Mouse (Mus musculus) kidney, adult 18-20 months (tissue): ENCODE results near the gene Slc19a1.

Source experiments
- DNase-seq: peaks from one replicate; pipeline ENCODE4 v3.0.0; 2021

Gene Slc19a1

GRCm38 (mm10) chr10:77097006-77097889 lies 65.2 kb downstream of the Slc19a1 start:
- no peak for DNase-seq

GRCm38 (mm10) chr10:77097890-77098200 lies 65.8 kb downstream of the Slc19a1 start:
- no peak for DNase-seq

- DNase-seq, result no peak
These were observed 66.6 kb downstream of the Slc19a1 start for GRCm38 (mm10) chr10:77098619-77099018.

- no peak for DNase-seq
These were observed 67.7 kb downstream of the Slc19a1 start for GRCm38 (mm10) chr10:77099777-77100176.

- no peak for DNase-seq
These were observed 71.6 kb downstream of the Slc19a1 start for GRCm38 (mm10) chr10:77103689-77104088.

- no peak for DNase-seq
These were observed 72.3 kb downstream of the Slc19a1 start for GRCm38 (mm10) chr10:77104327-77104726.

- no peak for DNase-seq
These were observed 76.1 kb downstream of the Slc19a1 start for GRCm38 (mm10) chr10:77108106-77108505.

GRCm38 (mm10) chr10:77110010-77110409 lies 78.0 kb downstream of the Slc19a1 start:
- peak; percentile 61 for DNase-seq
